Mouse (Mus musculus) olfactory bulb, adult 2 months (tissue): ENCODE results near the gene Bpifb4.

Source experiments
- CTCF ChIP-seq: fragments of 200-500 bp; IDR thresholded peaks from 2 replicates; pipeline ENCODE4 v1.5.1; 2012; ENCODE audit warnings: low read depth, mild to moderate bottlenecking, low read length, moderate library complexity; ENCODE audit not compliant: insufficient read depth
- POLR2A ChIP-seq: fragments of 200-500 bp; IDR thresholded peaks from 2 replicates; pipeline ENCODE4 v1.6.1; 2012; ENCODE audit warnings: mild to moderate bottlenecking, low read depth, low read length, moderate library complexity; ENCODE audit not compliant: insufficient read depth

DNA sequence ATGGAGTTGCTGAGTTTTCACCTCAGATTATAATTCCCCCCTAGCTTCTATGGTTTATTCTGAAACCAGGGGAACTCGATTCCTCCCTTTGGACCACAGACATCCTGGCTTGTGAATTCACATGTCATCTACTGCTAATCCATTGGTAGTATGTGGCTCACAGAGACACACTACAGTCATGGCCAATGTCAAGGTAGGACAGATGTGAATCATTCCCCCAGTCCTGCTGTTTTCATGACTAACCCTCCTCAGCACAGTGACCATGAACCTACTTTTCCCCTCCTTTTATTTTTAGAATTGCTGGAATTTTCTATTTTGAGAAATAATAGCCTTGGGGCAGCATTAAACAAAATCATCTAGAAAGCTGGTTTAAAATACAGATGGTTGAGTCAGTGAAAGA is 69.4 kb downstream of the Bpifb4 start:
- TF ChIP-seq POLR2A = no peak
- TF ChIP-seq CTCF = no peak
